In genomic region chr6:85223498-85224150, GRCm38 (mm10) we compare ENCODE assay signal across 18 mouse cellular contexts. TPM values are rescaled to one million over a fixed set of nuclear protein-coding genes. Genes with fewer than 3 reads are reported as not detected.
DNase-seq lines count a peak whose midpoint lies in the region; ATAC-seq and TF ChIP-seq lines count a peak whose summit lies in the region.
"Had no signal": no experiment of that assay in that cellular context is flagged by ENCODE, and none has a peak within 500 bp of the region (broad histone marks: within the 10 kb centered on the region; RNA-seq: fewer than 3 reads in every experiment).

No protein-coding gene starts in this region.

- H3K4me1 ChIP-seq in hindbrain, embryonic 10.5 days (replicated peaks), result peaks cover 64% of the 10 kb centered on the region
- H3K4me1 ChIP-seq in hindbrain, embryonic 12.5 days, result peaks cover 24% of the 10 kb centered on the region
- H3K4me1 ChIP-seq in cerebellum, adult 2 months (ENCODE audit: control insufficient read depth, insufficient read depth, low read length), result peaks cover 25% of the 10 kb centered on the region
- H3K4me1 ChIP-seq in embryonic facial prominence, embryonic 13.5 days, result peaks cover 47% of the 10 kb centered on the region
- H3K4me1 ChIP-seq in neural tube, embryonic 11.5 days (ENCODE audit: control insufficient read depth, insufficient read depth, low read length), result peaks cover 6% of the 10 kb centered on the region; the same call in 1 of the 2 replicates
- peaks cover 17% of the 10 kb centered on the region for H3K4me1 ChIP-seq in kidney, embryonic 16.5 days (ENCODE audit: insufficient read depth, low read length)
- H3K4me1 ChIP-seq: liver, embryonic 13.5 days had no signal

- peaks cover 74% of the 10 kb centered on the region for H3K27me3 ChIP-seq in hindbrain, embryonic 10.5 days (ENCODE audit: insufficient read depth, poor library complexity, severe bottlenecking)
- H3K27me3 ChIP-seq in hindbrain, embryonic 12.5 days, result peaks cover 19% of the 10 kb centered on the region
- H3K27me3 ChIP-seq in cerebellum, adult 2 months (ENCODE audit: control insufficient read depth, insufficient read depth, low read length), result no peaks in the 10 kb centered on the region
- H3K27me3 ChIP-seq in embryonic facial prominence, embryonic 13.5 days, result no peaks in the 10 kb centered on the region
- no peaks in the 10 kb centered on the region for H3K27me3 ChIP-seq in neural tube, embryonic 11.5 days (ENCODE audit: control insufficient read depth, insufficient read depth, low read length)
- no peaks in the 10 kb centered on the region for H3K27me3 ChIP-seq in kidney, embryonic 16.5 days (ENCODE audit: insufficient read depth, low read length)
- H3K27me3 ChIP-seq: liver, embryonic 13.5 days; midbrain, embryonic 15.5 days had no signal

- H3K4me3 ChIP-seq in hindbrain, embryonic 10.5 days, result no peak overlapping the region
- no peak overlapping the region for H3K4me3 ChIP-seq in hindbrain, embryonic 12.5 days
- H3K4me3 ChIP-seq in cerebellum, adult 2 months (replicated peaks; ENCODE audit: insufficient read depth, low read depth, low read length), result no peak overlapping the region
- H3K4me3 ChIP-seq in embryonic facial prominence, embryonic 13.5 days, result no peak overlapping the region
- no peak overlapping the region for H3K4me3 ChIP-seq in neural tube, embryonic 11.5 days (ENCODE audit: low read depth, low read length)
- no peak overlapping the region for H3K4me3 ChIP-seq in kidney, embryonic 16.5 days (ENCODE audit: low read length)
- H3K4me3 ChIP-seq: heart, embryonic 10.5 days; liver, embryonic 13.5 days; midbrain, embryonic 15.5 days; neural tube, embryonic 13.5 days had no signal

- TF ChIP-seq POLR2A in cerebellum, adult 2 months (IDR thresholded peaks at IDR 0.05; ENCODE audit: borderline replicate concordance, insufficient read depth, low read length), result no peak

- peak overlapping the region; percentile 76 for H3K27ac ChIP-seq in hindbrain, embryonic 10.5 days
- H3K27ac ChIP-seq in hindbrain, embryonic 12.5 days, result no peak overlapping the region
- H3K27ac ChIP-seq in cerebellum, adult 2 months (ENCODE audit: insufficient read depth, low read length), result no peak overlapping the region
- H3K27ac ChIP-seq in embryonic facial prominence, embryonic 13.5 days, result no peak overlapping the region
- H3K27ac ChIP-seq in neural tube, embryonic 11.5 days (ENCODE audit: low read depth, low read length), result no peak overlapping the region
- no peak overlapping the region for H3K27ac ChIP-seq in kidney, embryonic 16.5 days (ENCODE audit: low read length)
- H3K27ac ChIP-seq: heart, embryonic 10.5 days; liver, embryonic 13.5 days; midbrain, embryonic 15.5 days; neural tube, embryonic 13.5 days had no signal

- H3K4me2 ChIP-seq in hindbrain, embryonic 12.5 days (replicated peaks), result no peak overlapping the region
- no peak overlapping the region for H3K4me2 ChIP-seq in embryonic facial prominence, embryonic 13.5 days
- H3K4me2 ChIP-seq in neural tube, embryonic 11.5 days (ENCODE audit: low read depth), result no peak overlapping the region
- no peak overlapping the region for H3K4me2 ChIP-seq in kidney, embryonic 16.5 days (replicated peaks; ENCODE audit: low read depth, low read length)
- H3K4me2 ChIP-seq: liver, embryonic 13.5 days; midbrain, embryonic 15.5 days; neural tube, embryonic 13.5 days had no signal

- peak; percentile 80 for DNase-seq in hindbrain, embryonic 10.5 days (ENCODE audit: low spot score)
- DNase-seq in cerebellum, adult 2 months, result peak; percentile 32 to 38
- DNase-seq in neural tube, embryonic 11.5 days (ENCODE audit: low spot score), result peak; percentile 37
- DNase-seq in layer of hippocampus, postnatal 25 days (ENCODE audit: extremely low spot score in 1 of 2, low spot score in 1 of 2), result no peak
- DNase-seq in spleen, postnatal 4 days (ENCODE audit: low spot score in 2 of 2), result no peak
- DNase-seq: layer of hippocampus, adult 9-11 months; liver, embryonic 13.5 days had no signal

- ATAC-seq in hindbrain, embryonic 12.5 days (ENCODE audit: low FRiP score), result no peak
- no peak for ATAC-seq in embryonic facial prominence, embryonic 13.5 days (ENCODE audit: insufficient number of reproducible peaks, insufficient read depth, low FRiP score, low TSS enrichment, low read depth)
- no peak for ATAC-seq in neural tube, embryonic 11.5 days (ENCODE audit: insufficient read depth, low FRiP score, low TSS enrichment)
- ATAC-seq in kidney, embryonic 16.5 days (ENCODE audit: low FRiP score, low TSS enrichment), result no peak
- ATAC-seq: midbrain, embryonic 15.5 days had no signal

- no peak for TF ChIP-seq CTCF in cerebellum, adult 2 months (IDR thresholded peaks at IDR 0.05; ENCODE audit: borderline replicate concordance, insufficient read depth, low read depth, low read length)

- H3K9me3 ChIP-seq in hindbrain, embryonic 10.5 days, result no peaks in the 10 kb centered on the region
- no peaks in the 10 kb centered on the region for H3K9me3 ChIP-seq in hindbrain, embryonic 12.5 days (replicated peaks)
- H3K9me3 ChIP-seq in embryonic facial prominence, embryonic 13.5 days, result no peaks in the 10 kb centered on the region
- no peaks in the 10 kb centered on the region for H3K9me3 ChIP-seq in neural tube, embryonic 11.5 days (ENCODE audit: control insufficient read depth, low read length)
- no peaks in the 10 kb centered on the region for H3K9me3 ChIP-seq in kidney, embryonic 16.5 days (ENCODE audit: low read length)
- H3K9me3 ChIP-seq: heart, embryonic 10.5 days; liver, embryonic 13.5 days; midbrain, embryonic 15.5 days; neural tube, embryonic 13.5 days had no signal

- H3K36me3 ChIP-seq in hindbrain, embryonic 10.5 days, result no peaks in the 10 kb centered on the region
- H3K36me3 ChIP-seq in hindbrain, embryonic 12.5 days, result no peaks in the 10 kb centered on the region
- no peaks in the 10 kb centered on the region for H3K36me3 ChIP-seq in embryonic facial prominence, embryonic 13.5 days
- no peaks in the 10 kb centered on the region for H3K36me3 ChIP-seq in neural tube, embryonic 11.5 days (ENCODE audit: control insufficient read depth, insufficient read depth, low read length)
- H3K36me3 ChIP-seq in kidney, embryonic 16.5 days (ENCODE audit: insufficient read depth, low read length), result no peaks in the 10 kb centered on the region
- H3K36me3 ChIP-seq: heart, embryonic 10.5 days; liver, embryonic 13.5 days; midbrain, embryonic 15.5 days; neural tube, embryonic 13.5 days had no signal

- no peak overlapping the region for H3K9ac ChIP-seq in hindbrain, embryonic 12.5 days
- peak overlapping the region; percentile 46; the same call in 1 of the 2 replicates for H3K9ac ChIP-seq in embryonic facial prominence, embryonic 13.5 days
- H3K9ac ChIP-seq in neural tube, embryonic 11.5 days (ENCODE audit: low read length), result no peak overlapping the region
- H3K9ac ChIP-seq in kidney, embryonic 16.5 days (replicated peaks; ENCODE audit: low read length), result no peak overlapping the region
- H3K9ac ChIP-seq: liver, embryonic 13.5 days; midbrain, embryonic 15.5 days; neural tube, embryonic 13.5 days had no signal

- 15% methylated on average over 14 of the region's 14 CpGs for WGBS in hindbrain, embryonic 10.5 days
- WGBS in hindbrain, embryonic 12.5 days, result 16% methylated on average over 14 of the region's 14 CpGs
- WGBS in cerebellum, adult 2 months, result 31% methylated on average over 14 of the region's 14 CpGs
- 28% methylated on average over 14 of the region's 14 CpGs for WGBS in embryonic facial prominence, embryonic 13.5 days
- WGBS in neural tube, embryonic 11.5 days, result 18% methylated on average over 14 of the region's 14 CpGs
- 54% methylated on average over 14 of the region's 14 CpGs for WGBS in kidney, embryonic 16.5 days

RNA-seq across cellular contexts. Expression of gene Emx1, which starts 36.4 kb away (rescaled TPM):
- 0.52 and 1.0 TPM in 2 replicates for polyA plus RNA-seq in hindbrain, embryonic 10.5 days (2016; fragmentation: Nextera tagmentation; extraction: Ambion mirVana)
- polyA plus RNA-seq in hindbrain, embryonic 12.5 days (2016; fragmentation: Nextera tagmentation; extraction: Ambion mirVana), result 0.27 TPM in 1 of 2 replicates, not detected in the other
- polyA plus RNA-seq in cerebellum, adult 2 months (2012; rRNA removed), result 0.11 and 0.19 TPM in 2 replicates
- 0.35 and 0.47 TPM in 2 replicates for polyA plus RNA-seq in embryonic facial prominence, embryonic 13.5 days (2015; fragmentation: Nextera tagmentation; extraction: Ambion mirVana)
- not detected in 2 replicates for polyA plus RNA-seq in neural tube, embryonic 11.5 days (2014; fragmentation: Nextera tagmentation; extraction: Ambion mirVana)
- 10 to 100 TPM; 19.5 to 20.5 TPM for total RNA-seq in layer of hippocampus, postnatal 25 days (2021)
- 17.9 and 19.7 TPM in 2 replicates for polyA plus RNA-seq in kidney, embryonic 16.5 days (2015; fragmentation: Nextera tagmentation; extraction: Ambion mirVana)
- total RNA-seq: gastrocnemius, adult 8-10 months; heart, postnatal 25 days had no signal
- polyA plus RNA-seq: C2C12; intestine, embryonic 14.5 days; liver, embryonic 13.5 days; neural tube, embryonic 13.5 days; spleen, adult 2 months had no signal

Comparison
In these comparisons a context has a peak if more than half of its experiments do, and no peak if none do; other contexts are left out.
1. DNase-seq: peak in hindbrain, embryonic 10.5 days (single experiment), cerebellum, adult 2 months (2 of 2) and neural tube, embryonic 11.5 days (single experiment); none in layer of hippocampus, postnatal 25 days (0 of 2) and spleen, postnatal 4 days (0 of 2).